Mouse (Mus musculus) spleen, adult 2 months (tissue): ENCODE results near the gene Treml4. TPM values are rescaled to one million over a fixed set of nuclear protein-coding genes. Genes with fewer than 3 reads are reported as not detected.

ENCODE experiments used
- DNase-seq, 2 experiments: peaks; one replicate each; pipeline versions ENCODE4 v3.0.0 to v3.0.0-alpha.2; 2012 to 2021; ENCODE audit warnings: low spot score in 2 of 2, low read depth in 1 of 2
- H3K27ac ChIP-seq: fragments of 200-500 bp; 2 replicates; pipeline ENCODE4 v1.5.1; 2012; ENCODE audit warnings: low read length, inconsistent platforms; ENCODE audit not compliant: insufficient read depth
- H3K27me3 ChIP-seq: fragments of 200-500 bp; 2 replicates; pipeline ENCODE4 v1.6.1; 2012; ENCODE audit warnings: mild to moderate bottlenecking, moderate library complexity, low read length, inconsistent platforms; ENCODE audit not compliant: control insufficient read depth, insufficient read depth
- H3K36me3 ChIP-seq: fragments of 200-500 bp; 2 replicates; pipeline ENCODE4 v1.6.1; 2012; ENCODE audit warnings: mild to moderate bottlenecking, low read length, inconsistent platforms; ENCODE audit not compliant: control insufficient read depth, insufficient read depth
- H3K4me1 ChIP-seq: fragments of 200-500 bp; 2 replicates; pipeline ENCODE4 v1.6.1; 2011; ENCODE audit warnings: inconsistent platforms; ENCODE audit not compliant: control insufficient read depth, insufficient read depth, insufficient read length
- H3K4me3 ChIP-seq: fragments of 200-500 bp; 2 replicates; pipeline ENCODE4 v1.5.1; 2011; ENCODE audit warnings: mild to moderate bottlenecking, inconsistent platforms; ENCODE audit not compliant: insufficient read depth, insufficient read length; ENCODE audit errors: extremely low read depth
- CTCF ChIP-seq: fragments of 200-500 bp; IDR thresholded peaks from 2 replicates; pipeline ENCODE4 v1.5.1; 2011; ENCODE audit warnings: mild to moderate bottlenecking, inconsistent platforms; ENCODE audit not compliant: insufficient read depth, insufficient read length, insufficient replicate concordance; ENCODE audit errors: extremely low read depth
- POLR2A ChIP-seq: fragments of 200-500 bp; IDR thresholded peaks from 2 replicates; pipeline ENCODE4 v1.6.1; 2011; ENCODE audit warnings: low read depth, low read length, inconsistent platforms
- WGBS: fragments of 180-500 bp; shearing (Covaris S2); methylation state at CpG from one replicate; pipeline ENCODE4 v1.1.7; 2018; 5-methylcytosine and 5-hydroxymethylcytosine counted together
- polyA plus RNA-seq: library from polyadenylated mRNA; depleted of rRNA; stranded (reverse); fragments of >200 nt; gene quantifications from 2 replicates; pipeline ENCODE4 v1.2.3, GENCODE M21; 2012

Treml4 gene
- polyA plus RNA-seq, 1 experiment = 50.6 TPM

- Histone ChIP-seq H3K4me1 (no peaks in the 10 kb centered on the region; the same call in 1 of the 2 replicates), H3K4me3 (no peak overlapping the region; the same call in 1 of the 2 replicates), H3K36me3 (no peaks in the 10 kb centered on the region), H3K27ac (no peak overlapping the region), H3K27me3 (no peaks in the 10 kb centered on the region)
- DNase-seq = no peak
- TF ChIP-seq POLR2A (no peak), CTCF (no peak)
- WGBS = 16% methylated on average over 3 of the region's 3 CpGs
Measured at GRCm38 (mm10) chr17:48281739-48282085, 17.6 kb downstream of the Treml4 start.

GRCm38 (mm10) chr17:48286765-48287164, 22.7 kb downstream of the Treml4 start:
- DNase-seq = no peak
- H3K4me3 ChIP-seq = no peak overlapping the region
- no peaks in the 10 kb centered on the region for H3K4me1 ChIP-seq
- H3K36me3 ChIP-seq = no peaks in the 10 kb centered on the region
- 79% methylated on average over 1 of the region's 1 CpGs for WGBS
- no peak overlapping the region for H3K27ac ChIP-seq
- TF ChIP-seq POLR2A (no peak), CTCF (peak; percentile 8; the same call in 1 of the 2 replicates)
- no peaks in the 10 kb centered on the region for H3K27me3 ChIP-seq

- TF ChIP-seq POLR2A = no peak
- TF ChIP-seq CTCF = no peak
- WGBS = 77% methylated on average over 2 of the region's 2 CpGs
Measured at GRCm38 (mm10) chr17:48287276-48287675, 23.2 kb downstream of the Treml4 start.

DNA sequence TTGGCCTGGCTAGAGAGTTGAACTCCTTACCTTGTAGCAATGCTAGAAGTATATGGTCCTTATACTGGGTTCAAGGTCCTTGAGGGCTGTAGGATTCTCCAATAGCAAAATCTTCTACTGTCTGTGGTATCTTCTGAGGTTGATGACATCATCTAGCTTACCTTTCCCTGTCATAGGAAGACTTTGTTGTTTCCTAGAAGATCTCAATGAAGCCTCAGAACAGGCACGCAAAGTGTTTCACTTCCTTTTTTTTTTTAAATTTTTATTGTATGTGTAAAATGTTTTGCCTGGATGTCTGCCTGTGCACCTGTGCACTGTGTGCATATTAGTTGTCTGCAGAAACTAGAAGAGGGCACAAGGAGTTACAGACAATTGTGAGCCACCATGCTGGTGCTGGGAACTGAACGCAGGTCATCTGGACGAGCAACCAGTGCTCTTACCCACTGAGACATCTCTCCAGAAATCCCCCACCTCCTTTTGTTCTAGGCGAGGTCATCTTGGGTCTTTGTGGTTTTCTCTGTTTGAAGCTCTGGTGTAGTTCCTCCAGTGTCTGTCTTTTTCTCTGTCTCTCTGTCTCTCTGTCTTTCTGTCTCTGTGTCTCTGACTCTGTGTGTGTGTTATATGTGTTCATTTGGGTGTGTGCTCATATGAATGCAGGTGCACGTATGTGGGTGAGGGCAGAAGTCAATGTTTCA, 29.6 kb downstream of the Treml4 start:
- Histone ChIP-seq H3K27ac (peak overlapping the region; percentile 61; the same call in 1 of the 2 replicates), H3K4me1 (peaks cover 18% of the 10 kb centered on the region; the same call in 1 of the 2 replicates), H3K4me3 (no peak overlapping the region), H3K36me3 (no peaks in the 10 kb centered on the region), H3K27me3 (no peaks in the 10 kb centered on the region)
- DNase-seq = peak in 1 of 2 experiments; percentile 72
- 28% methylated on average over 5 of the region's 5 CpGs for WGBS
- no peak for TF ChIP-seq CTCF
- no peak for TF ChIP-seq POLR2A

More at GRCm38 (mm10) chr17:48287276-48287675, 23.2 kb downstream of the Treml4 start:
- DNase-seq = no peak
- no peak overlapping the region for H3K27ac ChIP-seq
- H3K27me3 ChIP-seq = no peaks in the 10 kb centered on the region
- no peaks in the 10 kb centered on the region for H3K4me1 ChIP-seq
- H3K4me3 ChIP-seq = no peak overlapping the region
- no peaks in the 10 kb centered on the region for H3K36me3 ChIP-seq

- H3K27ac ChIP-seq = peak within 1 kb of the TSS; percentile 97
- H3K27me3 ChIP-seq = no peaks in the 10 kb centered on the region
- peaks cover 6% of the 10 kb centered on the region for H3K36me3 ChIP-seq
- H3K4me1 ChIP-seq = peaks cover 29% of the 10 kb centered on the region; the same call in 1 of the 2 replicates
- TF ChIP-seq CTCF (no peak), POLR2A (no peak)
- DNase-seq = no peak
- WGBS = 15% methylated on average over 3 of the region's 4 CpGs
- H3K4me3 ChIP-seq = peak within 1 kb of the TSS; percentile 69
Measured at GRCm38 (mm10) chr17:48299203-48299602, 35.1 kb downstream of the Treml4 start, which contains the start of gene Treml2. Gene Treml2, plus strand, starts transcription at chr17:48299498.

- WGBS = 20% methylated on average over 7 of the region's 7 CpGs
- Histone ChIP-seq H3K27ac (peak overlapping the region; percentile 97), H3K4me1 (peaks cover 29% of the 10 kb centered on the region; the same call in 1 of the 2 replicates), H3K4me3 (peak overlapping the region; percentile 69), H3K27me3 (no peaks in the 10 kb centered on the region), H3K36me3 (peaks cover 8% of the 10 kb centered on the region)
- DNase-seq = peak; percentile 66 to 80
- TF ChIP-seq POLR2A (no peak), CTCF (no peak)
Measured at GRCm38 (mm10) chr17:48299756-48300155, 35.7 kb downstream of the Treml4 start.

- H3K4me1 ChIP-seq = peaks cover 29% of the 10 kb centered on the region; the same call in 1 of the 2 replicates
- H3K4me3 ChIP-seq = peak overlapping the region; percentile 69
- peak overlapping the region; percentile 97 for H3K27ac ChIP-seq
- WGBS = 13% methylated on average over 7 of the region's 7 CpGs
- no peaks in the 10 kb centered on the region for H3K27me3 ChIP-seq
- peaks cover 9% of the 10 kb centered on the region for H3K36me3 ChIP-seq
- peak; percentile 74 to 82 for DNase-seq
- no peak for TF ChIP-seq POLR2A
- TF ChIP-seq CTCF = no peak
Measured at GRCm38 (mm10) chr17:48300199-48300598, 36.1 kb downstream of the Treml4 start.
